Mouse (Mus musculus): ENCODE results near the gene Cdh20.

DNA sequence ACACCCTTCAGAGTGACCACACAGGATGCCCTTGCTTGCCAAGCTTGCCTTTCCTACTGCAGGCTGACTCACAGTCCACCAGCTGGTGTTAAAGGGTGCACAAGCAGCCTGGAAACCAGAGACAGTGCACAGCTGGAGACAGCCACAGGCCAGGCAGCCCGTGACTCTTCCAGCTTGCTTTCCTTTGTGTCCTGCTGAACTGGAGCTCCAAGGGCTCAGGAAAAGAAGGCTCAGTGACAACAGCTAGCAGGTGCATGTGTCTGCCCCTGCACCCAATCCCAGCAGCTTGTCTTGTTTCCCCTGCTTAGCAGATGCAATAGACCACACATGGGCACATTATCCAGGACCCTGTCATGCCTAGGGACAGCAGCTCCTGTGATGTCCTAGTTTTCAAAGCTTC lies 21.5 kb upstream of the Cdh20 start:
- TF ChIP-seq CTCF (IDR thresholded peaks at IDR 0.05; ENCODE audit: borderline replicate concordance, control insufficient read depth, extremely low read depth, insufficient read depth, low read length, poor library complexity) (no peak), POLR2A (IDR thresholded peaks at IDR 0.05; ENCODE audit: control insufficient read depth, extremely low read depth, insufficient read depth, low read length, poor library complexity) (no peak)
